Mouse (Mus musculus): ENCODE measurements at regions not wholly inside any gene's neighbourhood (a gene's known extent, or its start where the extent isn't known, plus 50 kb on each side); places are given as distances from the start of the nearest gene placed in this dataset.

DNA sequence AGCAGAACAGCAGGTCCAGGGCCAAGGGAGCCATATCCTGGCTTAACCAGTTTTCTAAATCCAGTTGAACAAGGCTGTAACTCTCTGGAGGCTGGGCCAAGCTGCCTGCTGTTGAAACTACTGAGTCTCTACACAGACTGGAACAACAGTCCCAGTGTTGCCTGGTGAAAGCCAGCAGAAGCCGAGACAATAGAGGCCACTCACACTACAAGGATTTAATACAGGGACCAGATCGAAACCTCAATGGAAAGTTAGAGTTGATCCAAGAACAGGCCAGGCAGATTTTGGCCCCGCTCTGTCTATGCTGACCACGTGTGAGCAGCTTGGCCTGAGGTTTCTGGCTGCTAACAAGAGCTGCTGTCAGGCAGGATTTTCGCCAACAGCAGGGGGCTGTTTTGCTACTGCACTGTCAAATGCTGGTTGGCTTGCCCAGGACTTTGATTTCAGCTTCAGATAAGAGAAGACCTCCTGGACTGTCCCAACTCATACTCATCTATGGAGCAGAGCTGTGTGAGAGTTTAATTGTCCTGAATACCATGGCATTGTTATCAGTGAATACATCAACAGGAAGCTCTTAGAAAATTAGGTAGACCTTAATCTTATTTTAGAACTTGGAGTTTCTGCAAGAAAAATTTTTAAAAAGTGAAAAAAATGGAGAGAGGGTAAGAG lies 95.7 kb upstream of the Pdzrn3 start:
- no peak overlapping the region for H3K9ac ChIP-seq (ENCODE audit: low read length)
- no peak overlapping the region for H3K27ac ChIP-seq (ENCODE audit: low read depth, low read length)
- DNase-seq (ENCODE audit: low spot score) (peak; percentile 18), ATAC-seq (ENCODE audit: insufficient read depth, low FRiP score, low TSS enrichment) (no peak)
- H3K36me3 ChIP-seq (ENCODE audit: control insufficient read depth, insufficient read depth, low read length) = no peaks in the 10 kb centered on the region
- H3K4me1 ChIP-seq (ENCODE audit: control insufficient read depth, insufficient read depth, low read length) = no peaks in the 10 kb centered on the region
- H3K9me3 ChIP-seq (ENCODE audit: control insufficient read depth, low read length) = no peaks in the 10 kb centered on the region
- H3K4me2 ChIP-seq (ENCODE audit: low read depth) = no peak overlapping the region
- no peak overlapping the region for H3K4me3 ChIP-seq (ENCODE audit: low read depth, low read length)
- H3K27me3 ChIP-seq (ENCODE audit: control insufficient read depth, insufficient read depth, low read length) = no peaks in the 10 kb centered on the region
- WGBS = 31% methylated on average over 5 of the region's 5 CpGs

DNA sequence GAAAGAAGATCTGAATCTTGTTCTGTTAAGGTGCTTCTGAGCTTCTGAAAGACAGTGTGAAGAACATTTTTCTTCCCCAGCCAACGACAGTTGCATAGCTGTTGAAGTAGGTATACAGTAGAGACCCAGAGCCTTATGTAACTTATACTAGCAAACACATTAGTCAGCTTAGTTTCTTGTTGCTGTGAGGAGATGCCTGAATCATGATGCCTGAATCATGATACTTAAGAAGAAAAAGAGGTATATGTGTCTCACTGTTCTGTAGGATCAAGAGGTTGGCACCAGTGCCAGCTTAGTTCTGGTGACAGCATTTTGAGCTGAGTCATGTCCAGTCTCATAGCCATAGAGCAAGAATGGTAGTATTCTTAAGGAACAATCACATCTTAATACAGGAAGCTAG lies 87.2 kb upstream of the Pdzrn3 start:
- Histone ChIP-seq H3K4me3 (ENCODE audit: low read depth, low read length) (no peak overlapping the region), H3K4me2 (ENCODE audit: low read depth) (no peak overlapping the region), H3K4me1 (ENCODE audit: control insufficient read depth, insufficient read depth, low read length) (no peaks in the 10 kb centered on the region), H3K36me3 (ENCODE audit: control insufficient read depth, insufficient read depth, low read length) (no peaks in the 10 kb centered on the region), H3K27me3 (ENCODE audit: control insufficient read depth, insufficient read depth, low read length) (no peaks in the 10 kb centered on the region), H3K27ac (ENCODE audit: low read depth, low read length) (no peak overlapping the region), H3K9me3 (ENCODE audit: control insufficient read depth, low read length) (no peaks in the 10 kb centered on the region), H3K9ac (ENCODE audit: low read length) (no peak overlapping the region)
- no peak for DNase-seq (ENCODE audit: low spot score)
- WGBS = 89% methylated on average over 1 of the region's 1 CpGs
- no peak for ATAC-seq (ENCODE audit: insufficient read depth, low FRiP score, low TSS enrichment)

DNA sequence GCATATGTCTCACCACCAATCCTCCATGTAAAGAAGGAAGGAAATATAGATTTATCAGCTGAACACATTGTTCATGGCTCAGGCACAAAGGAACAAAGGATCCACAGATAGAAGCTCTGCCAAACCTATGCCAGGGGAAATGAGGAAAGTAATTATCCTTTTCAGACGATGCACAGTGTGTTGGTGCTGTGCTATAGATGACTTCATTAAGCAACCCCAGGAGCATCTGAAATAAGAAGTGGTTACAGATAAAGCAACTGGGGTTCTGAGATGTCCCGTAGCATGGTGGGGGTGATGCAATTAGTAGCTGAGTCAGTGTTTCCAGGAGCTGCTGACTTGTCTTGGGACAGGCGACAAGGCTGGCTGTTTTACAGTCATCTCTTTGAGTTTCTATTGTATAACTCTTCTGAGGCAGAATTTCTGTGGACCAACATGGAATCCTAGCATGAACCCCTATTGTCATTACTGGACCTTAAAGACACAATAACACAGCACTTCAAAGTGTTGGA lies 86.2 kb upstream of the Pdzrn3 start:
- ATAC-seq (ENCODE audit: insufficient read depth, low FRiP score, low TSS enrichment) (no peak), DNase-seq (ENCODE audit: low spot score) (no peak)
- Histone ChIP-seq H3K36me3 (ENCODE audit: control insufficient read depth, insufficient read depth, low read length) (no peaks in the 10 kb centered on the region), H3K4me1 (ENCODE audit: control insufficient read depth, insufficient read depth, low read length) (no peaks in the 10 kb centered on the region), H3K4me3 (ENCODE audit: low read depth, low read length) (no peak overlapping the region), H3K4me2 (ENCODE audit: low read depth) (no peak overlapping the region), H3K27me3 (ENCODE audit: control insufficient read depth, insufficient read depth, low read length) (no peaks in the 10 kb centered on the region), H3K27ac (ENCODE audit: low read depth, low read length) (no peak overlapping the region), H3K9me3 (ENCODE audit: control insufficient read depth, low read length) (no peaks in the 10 kb centered on the region), H3K9ac (ENCODE audit: low read length) (no peak overlapping the region)
- 87% methylated on average over 3 of the region's 3 CpGs for WGBS

DNA sequence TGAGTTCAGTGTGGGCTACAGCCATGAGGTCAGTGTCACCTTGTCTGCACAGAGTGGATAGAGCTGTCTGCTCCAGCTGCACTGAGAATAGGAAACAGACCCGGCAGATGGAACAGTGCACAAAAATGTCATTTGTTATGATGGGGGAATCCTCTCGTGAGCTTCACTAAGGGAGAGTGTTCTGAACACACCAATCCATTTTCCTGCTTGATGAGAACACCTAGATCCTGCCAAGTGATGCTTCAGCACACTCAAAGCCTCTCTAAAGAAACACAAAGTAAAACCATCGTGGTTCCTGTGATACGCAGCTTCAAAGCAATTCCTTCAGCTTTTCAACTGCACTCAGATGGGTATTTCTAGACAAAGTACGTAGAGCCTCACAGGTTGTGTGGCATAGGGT lies 69.0 kb upstream of the Pdzrn3 start:
- Histone ChIP-seq H3K4me1 (ENCODE audit: control insufficient read depth, insufficient read depth, low read length) (no peaks in the 10 kb centered on the region), H3K36me3 (ENCODE audit: control insufficient read depth, insufficient read depth, low read length) (no peaks in the 10 kb centered on the region), H3K9me3 (ENCODE audit: control insufficient read depth, low read length) (no peaks in the 10 kb centered on the region), H3K27ac (ENCODE audit: low read depth, low read length) (no peak overlapping the region), H3K9ac (ENCODE audit: low read length) (no peak overlapping the region), H3K4me3 (ENCODE audit: low read depth, low read length) (no peak overlapping the region), H3K4me2 (ENCODE audit: low read depth) (no peak overlapping the region), H3K27me3 (ENCODE audit: control insufficient read depth, insufficient read depth, low read length) (no peaks in the 10 kb centered on the region)
- no peak for DNase-seq (ENCODE audit: low spot score)
- 88% methylated on average over 5 of the region's 5 CpGs for WGBS
- no peak for ATAC-seq (ENCODE audit: insufficient read depth, low FRiP score, low TSS enrichment)

DNA sequence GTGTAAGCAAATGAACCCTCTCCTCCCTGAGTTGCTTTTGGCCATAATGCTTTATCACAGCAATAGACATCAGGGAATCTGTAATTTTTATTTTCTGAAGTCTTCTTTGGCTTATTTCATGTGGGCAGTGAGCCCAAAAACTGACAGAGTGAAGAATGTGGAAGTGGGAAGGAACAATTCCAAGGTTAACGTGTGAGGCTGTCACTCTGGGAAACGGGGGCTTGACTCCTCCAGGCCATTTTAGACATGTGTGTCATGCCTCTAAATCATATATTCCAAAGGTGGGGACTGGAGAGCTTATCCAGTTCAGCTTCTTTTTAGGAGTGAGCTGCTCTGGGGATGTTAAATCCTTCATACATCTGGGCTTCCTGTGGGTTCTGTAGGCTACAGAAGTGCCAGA lies 68.6 kb upstream of the Pdzrn3 start:
- H3K27me3 ChIP-seq (ENCODE audit: control insufficient read depth, insufficient read depth, low read length) = no peaks in the 10 kb centered on the region
- H3K4me2 ChIP-seq (ENCODE audit: low read depth) = no peak overlapping the region
- no peak overlapping the region for H3K4me3 ChIP-seq (ENCODE audit: low read depth, low read length)
- 71% methylated on average over 2 of the region's 2 CpGs for WGBS
- ATAC-seq (ENCODE audit: insufficient read depth, low FRiP score, low TSS enrichment) (no peak), DNase-seq (ENCODE audit: low spot score) (no peak)
- H3K27ac ChIP-seq (ENCODE audit: low read depth, low read length) = no peak overlapping the region
- no peaks in the 10 kb centered on the region for H3K9me3 ChIP-seq (ENCODE audit: control insufficient read depth, low read length)
- H3K36me3 ChIP-seq (ENCODE audit: control insufficient read depth, insufficient read depth, low read length) = no peaks in the 10 kb centered on the region
- H3K9ac ChIP-seq (ENCODE audit: low read length) = no peak overlapping the region
- H3K4me1 ChIP-seq (ENCODE audit: control insufficient read depth, insufficient read depth, low read length) = no peaks in the 10 kb centered on the region

DNA sequence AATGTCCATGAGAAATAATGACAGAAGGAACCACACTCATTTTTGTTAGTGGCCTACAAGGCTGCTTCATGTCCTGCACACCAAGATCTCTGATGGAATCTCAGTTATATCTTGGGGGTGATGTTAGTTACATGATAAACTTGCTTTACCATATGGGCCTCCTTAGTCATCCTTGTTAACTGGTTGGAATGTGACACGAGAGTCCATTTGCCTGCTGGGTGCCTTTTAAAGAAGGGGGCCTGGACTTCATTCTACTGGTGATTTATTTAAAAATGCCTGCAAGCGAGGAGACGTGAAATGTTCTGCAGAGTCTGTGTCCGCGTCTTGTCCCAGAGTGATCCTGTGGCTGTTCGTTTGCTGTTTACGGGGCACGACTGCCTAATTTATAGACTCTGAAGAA lies 55.1 kb upstream of the Pdzrn3 start:
- no peaks in the 10 kb centered on the region for H3K36me3 ChIP-seq (ENCODE audit: control insufficient read depth, insufficient read depth, low read length)
- H3K4me1 ChIP-seq (ENCODE audit: control insufficient read depth, insufficient read depth, low read length) = no peaks in the 10 kb centered on the region
- H3K9me3 ChIP-seq (ENCODE audit: control insufficient read depth, low read length) = no peaks in the 10 kb centered on the region
- no peak overlapping the region for H3K27ac ChIP-seq (ENCODE audit: low read depth, low read length)
- 35% methylated on average over 8 of the region's 8 CpGs for WGBS
- no peaks in the 10 kb centered on the region for H3K27me3 ChIP-seq (ENCODE audit: control insufficient read depth, insufficient read depth, low read length)
- ATAC-seq (ENCODE audit: insufficient read depth, low FRiP score, low TSS enrichment) (no peak), DNase-seq (ENCODE audit: low spot score) (no peak)
- no peak overlapping the region for H3K4me3 ChIP-seq (ENCODE audit: low read depth, low read length)
- no peak overlapping the region for H3K9ac ChIP-seq (ENCODE audit: low read length)
- H3K4me2 ChIP-seq (ENCODE audit: low read depth) = no peak overlapping the region

DNA sequence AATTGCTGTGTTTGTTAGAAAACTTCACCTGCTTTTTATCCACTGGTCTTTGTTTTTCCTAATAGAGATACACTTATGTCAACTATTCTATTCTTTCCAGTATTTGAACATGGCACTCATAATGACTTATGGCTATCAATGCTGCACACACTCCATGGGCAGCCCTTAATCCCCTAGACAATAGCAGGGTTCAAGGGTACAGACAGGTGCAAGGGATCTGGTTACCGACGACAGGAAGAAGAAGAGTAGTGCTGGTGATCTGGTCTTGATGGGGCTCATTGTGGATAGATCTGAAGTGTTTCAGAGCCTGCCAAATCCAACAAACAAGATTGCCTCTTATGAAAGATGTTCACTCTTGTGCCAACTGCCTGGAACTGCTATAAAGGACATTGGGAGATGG lies 51.9 kb upstream of the Pdzrn3 start:
- WGBS = 87% methylated on average over 2 of the region's 2 CpGs

More for the DNA sequence above, 51.9 kb upstream of the Pdzrn3 start:
- H3K27me3 ChIP-seq (ENCODE audit: control insufficient read depth, insufficient read depth, low read length) = no peaks in the 10 kb centered on the region
- no peaks in the 10 kb centered on the region for H3K9me3 ChIP-seq (ENCODE audit: control insufficient read depth, low read length)
- no peak for ATAC-seq (ENCODE audit: insufficient read depth, low FRiP score, low TSS enrichment)
- no peak overlapping the region for H3K4me2 ChIP-seq (ENCODE audit: low read depth)
- no peak overlapping the region for H3K4me3 ChIP-seq (ENCODE audit: low read depth, low read length)
- H3K4me1 ChIP-seq (ENCODE audit: control insufficient read depth, insufficient read depth, low read length) = no peaks in the 10 kb centered on the region
- H3K27ac ChIP-seq (ENCODE audit: low read depth, low read length) = no peak overlapping the region
- no peak overlapping the region for H3K9ac ChIP-seq (ENCODE audit: low read length)
- H3K36me3 ChIP-seq (ENCODE audit: control insufficient read depth, insufficient read depth, low read length) = no peaks in the 10 kb centered on the region
- no peak for DNase-seq (ENCODE audit: low spot score)

Data from neural tube, embryonic 11.5 days (tissue).